Mouse (Mus musculus) limb, embryonic 11.5 days (tissue): ENCODE results near the gene Cops3. TPM values are rescaled to one million over a fixed set of nuclear protein-coding genes. Genes with fewer than 3 reads are reported as not detected.

ENCODE experiments used
- ATAC-seq: fragments of 200-750 bp; cut with Nextera tagmentation; 2 replicates; pipeline ENCODE4 v1.8.0; 2017; ENCODE audit warnings: low read depth; ENCODE audit not compliant: insufficient number of reproducible peaks, low FRiP score, low TSS enrichment
- DNase-seq: peaks from one replicate; pipeline ENCODE4 v3.0.0-alpha.2; 2015; ENCODE audit warnings: low spot score
- H3K27ac ChIP-seq: fragments of 300-500 bp; sonication (generic); replicated peaks from 2 replicates; pipeline ENCODE4 v1.5.1; 2014; ENCODE audit warnings: low read depth, mild to moderate bottlenecking, low read length
- H3K27me3 ChIP-seq: fragments of 300-500 bp; sonication (generic); 2 replicates; pipeline ENCODE4 v1.6.1; 2014; ENCODE audit warnings: mild to moderate bottlenecking, low read length, mixed read lengths; ENCODE audit not compliant: control insufficient read depth, insufficient read depth
- H3K36me3 ChIP-seq: fragments of 300-500 bp; sonication (generic); 2 replicates; pipeline ENCODE4 v1.6.1; 2014; ENCODE audit warnings: mild to moderate bottlenecking, low read length, moderate library complexity, mixed read lengths; ENCODE audit not compliant: control insufficient read depth, insufficient read depth
- H3K4me1 ChIP-seq: fragments of 300-500 bp; sonication (generic); 2 replicates; pipeline ENCODE4 v1.6.1; 2014; ENCODE audit warnings: low read length, mixed read lengths; ENCODE audit not compliant: control insufficient read depth, insufficient read depth
- H3K4me2 ChIP-seq: fragments of 300-500 bp; sonication (generic); 2 replicates; pipeline ENCODE4 v1.6.1; 2014; ENCODE audit warnings: low read depth, mild to moderate bottlenecking, moderate library complexity; ENCODE audit not compliant: severe bottlenecking
- H3K4me3 ChIP-seq: fragments of 300-500 bp; sonication (generic); 2 replicates; pipeline ENCODE4 v1.5.1; 2014; ENCODE audit warnings: low read depth, low read length
- H3K9ac ChIP-seq: fragments of 300-500 bp; sonication (generic); 2 replicates; pipeline ENCODE4 v1.6.1; 2014; ENCODE audit warnings: mild to moderate bottlenecking, low read length
- H3K9me3 ChIP-seq: fragments of 300-500 bp; sonication (generic); 2 replicates; pipeline ENCODE4 v1.6.1; 2016; ENCODE audit warnings: low read length; ENCODE audit not compliant: control insufficient read depth
- WGBS: fragments of 180-500 bp; shearing (Covaris S2); extraction: QIAGEN DNeasy Blood & Tissue Kit; methylation state at CpG from one replicate; pipeline ENCODE4 v1.1.7; 2014; 5-methylcytosine and 5-hydroxymethylcytosine counted together
- polyA plus RNA-seq: library from polyadenylated mRNA; unstranded; fragments of >200 nt; fragmentation: Nextera tagmentation; extraction: Ambion mirVana; gene quantifications from 2 replicates; pipeline ENCODE4 v1.2.1, GENCODE M21; 2014

The Cops3 gene
- 244 and 250 TPM in 2 replicates for polyA plus RNA-seq

DNA sequence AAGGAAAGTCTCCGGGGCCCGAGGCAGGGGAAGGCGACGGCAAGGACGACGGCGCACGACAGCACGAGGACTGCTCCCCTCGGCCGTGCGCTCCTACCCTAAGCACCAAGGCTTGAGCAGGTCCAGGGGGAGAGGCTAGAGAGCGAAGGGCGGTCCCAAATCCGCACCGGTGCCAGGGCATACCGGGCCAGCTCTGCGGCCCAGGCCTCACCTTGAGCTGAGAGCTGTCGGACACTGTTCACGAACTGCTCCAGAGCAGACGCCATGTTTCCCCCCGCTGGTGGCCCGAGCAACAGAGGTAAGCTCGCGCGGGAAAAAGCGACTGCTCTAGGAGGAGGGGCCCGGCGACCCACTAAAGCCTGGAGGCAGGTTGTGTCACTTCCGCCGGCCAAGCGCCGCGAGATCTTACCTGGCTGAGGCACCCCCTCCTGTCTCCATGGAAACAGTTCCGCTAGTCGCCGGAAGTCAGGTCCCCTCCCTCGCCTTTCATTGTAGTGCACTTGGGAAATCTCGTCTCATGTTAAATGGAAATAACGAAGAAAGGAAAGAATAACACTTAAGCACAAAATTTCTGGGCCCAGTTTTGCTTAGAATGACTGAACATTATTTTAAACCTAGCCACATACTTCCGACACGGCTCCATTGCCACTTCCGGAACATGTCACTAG is at the start of gene Cops3:
Gene Cops3 (minus strand): TSS at position 380 of the 668 bp plus-strand sequence.
- ATAC-seq, result peak; percentile 93
- peaks cover 2% of the 10 kb centered on the region; the same call in 1 of the 2 replicates for H3K36me3 ChIP-seq
- under 1% methylated on average over 43 of the region's 43 CpGs for WGBS

DNA sequence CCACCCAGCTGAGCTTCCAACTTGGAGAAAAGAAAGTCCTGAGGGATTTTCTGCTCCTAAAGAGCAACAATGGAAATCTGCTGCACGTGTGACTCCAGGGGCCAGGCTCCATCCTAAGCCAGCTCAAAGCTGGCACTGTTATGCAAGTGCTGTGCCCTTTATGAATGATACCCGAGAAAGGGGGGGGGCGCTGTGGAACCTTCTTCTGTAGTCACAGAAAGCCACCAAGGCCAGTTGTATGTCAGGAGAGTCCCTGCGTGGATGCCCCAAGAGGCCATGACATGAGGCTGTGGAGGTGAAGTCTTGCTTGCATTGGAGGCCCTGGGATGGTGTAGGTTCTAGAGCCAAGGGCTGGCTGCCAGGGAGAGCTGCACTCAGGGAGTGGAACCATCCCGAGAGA is 48.5 kb upstream of the Cops3 start:
- no peaks in the 10 kb centered on the region for H3K4me1 ChIP-seq
- no peak overlapping the region for H3K4me2 ChIP-seq
- no peaks in the 10 kb centered on the region for H3K36me3 ChIP-seq
- no peak for DNase-seq
- H3K4me3 ChIP-seq, result no peak overlapping the region
- WGBS, result 81% methylated on average over 5 of the region's 5 CpGs
- H3K9ac ChIP-seq, result no peak overlapping the region
- no peaks in the 10 kb centered on the region for H3K27me3 ChIP-seq
- H3K9me3 ChIP-seq, result no peaks in the 10 kb centered on the region
- no peak overlapping the region for H3K27ac ChIP-seq
- ATAC-seq, result no peak

More for the DNA sequence above, at the start of gene Cops3:
- no peaks in the 10 kb centered on the region for H3K27me3 ChIP-seq
- H3K4me1 ChIP-seq, result peaks cover 9% of the 10 kb centered on the region
- peak within 1 kb of the TSS; percentile 99 for H3K4me3 ChIP-seq
- peak within 1 kb of the TSS; percentile 94 for H3K27ac ChIP-seq
- H3K9me3 ChIP-seq, result no peaks in the 10 kb centered on the region
- peak; percentile 97 for DNase-seq
- H3K9ac ChIP-seq, result peak within 1 kb of the TSS; percentile 95
- peak within 1 kb of the TSS; percentile 69 for H3K4me2 ChIP-seq

DNA sequence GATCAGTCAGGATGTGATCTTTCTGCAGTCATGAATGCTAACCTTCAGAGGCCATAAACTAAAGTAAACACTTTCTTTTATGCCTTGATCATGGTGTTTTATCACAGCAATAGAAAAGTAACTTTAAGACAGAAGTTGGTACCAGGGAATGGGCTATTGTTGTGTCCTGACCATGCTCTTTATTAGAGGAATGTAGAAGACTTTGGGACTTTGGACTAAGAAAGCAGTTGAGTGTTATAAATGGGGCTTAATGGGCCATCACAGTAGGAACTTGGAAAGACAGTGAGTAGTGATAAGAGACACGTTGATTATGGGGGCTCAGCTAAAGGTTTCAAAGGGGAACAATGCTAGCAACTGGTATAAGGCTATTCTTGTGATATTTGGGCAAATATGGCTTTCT is 47.3 kb upstream of the Cops3 start:
- no peaks in the 10 kb centered on the region for H3K27me3 ChIP-seq
- H3K4me2 ChIP-seq, result no peak overlapping the region
- H3K27ac ChIP-seq, result no peak overlapping the region
- no peak overlapping the region for H3K4me3 ChIP-seq
- no peaks in the 10 kb centered on the region for H3K9me3 ChIP-seq
- no peak overlapping the region for H3K9ac ChIP-seq
- WGBS, result 86% methylated on average over 1 of the region's 1 CpGs
- H3K4me1 ChIP-seq, result no peaks in the 10 kb centered on the region
- H3K36me3 ChIP-seq, result no peaks in the 10 kb centered on the region
- no peak for DNase-seq
- no peak for ATAC-seq

DNA sequence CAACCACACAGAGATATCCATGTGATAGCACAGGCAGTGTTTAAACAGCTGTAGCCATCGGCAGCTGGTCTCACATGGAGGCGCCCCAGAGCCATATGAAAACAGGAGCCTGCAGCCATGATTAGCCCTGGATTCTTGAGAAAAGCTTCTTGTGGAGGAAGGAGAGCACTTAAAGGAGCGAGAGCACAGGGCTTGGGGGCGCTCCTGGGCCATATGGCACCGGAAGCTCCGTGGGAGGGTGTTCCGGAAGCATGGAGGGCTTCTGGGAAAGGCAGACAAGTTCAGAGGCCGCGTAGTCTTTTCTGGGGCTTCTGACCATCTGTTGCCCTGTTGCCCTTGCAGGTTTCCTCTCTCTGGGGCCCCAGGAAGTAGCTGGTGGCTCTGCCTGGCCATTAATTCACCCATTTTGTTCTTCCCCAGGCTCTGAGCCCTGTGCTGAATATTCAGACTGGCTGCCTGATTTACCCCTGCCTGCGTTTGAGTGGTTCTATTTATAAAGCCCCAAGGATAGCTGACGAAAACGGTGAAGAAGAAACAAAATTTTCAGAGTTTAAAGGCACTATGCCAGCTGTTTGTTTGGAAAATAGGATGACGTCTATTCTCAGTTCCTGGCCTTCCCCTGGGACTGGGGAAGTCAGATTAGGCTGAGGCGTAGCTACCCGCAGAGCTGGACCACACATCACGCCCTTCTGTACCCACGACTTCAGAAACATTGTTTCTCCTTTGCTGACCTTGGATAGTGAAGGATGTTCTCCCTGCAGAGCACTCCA is 45.8 kb upstream of the Cops3 start:
- no peaks in the 10 kb centered on the region for H3K27me3 ChIP-seq
- WGBS, result 71% methylated on average over 17 of the region's 17 CpGs
- H3K4me1 ChIP-seq, result no peaks in the 10 kb centered on the region
- H3K9me3 ChIP-seq, result no peaks in the 10 kb centered on the region
- H3K36me3 ChIP-seq, result no peaks in the 10 kb centered on the region
- no peak overlapping the region for H3K27ac ChIP-seq
- ATAC-seq, result no peak
- H3K4me3 ChIP-seq, result no peak overlapping the region
- H3K9ac ChIP-seq, result no peak overlapping the region
- peak; percentile 31 for DNase-seq
- no peak overlapping the region for H3K4me2 ChIP-seq

- Histone ChIP-seq H3K9me3 (no peaks in the 10 kb centered on the region), H3K27ac (no peak overlapping the region), H3K4me2 (no peak overlapping the region), H3K9ac (peak overlapping the region; percentile 31), H3K4me3 (no peak overlapping the region), H3K27me3 (no peaks in the 10 kb centered on the region), H3K36me3 (0 out of 2 replicates have a peak, but pooled peaks cover 3% of the 10 kb centered on the region), H3K4me1 (no peaks in the 10 kb centered on the region)
- WGBS, result 31% methylated on average over 2 of the region's 2 CpGs
- DNase-seq, result peak; percentile 88
- 0 out of 2 replicates have a peak, but pooled peaks have one; percentile 47 for ATAC-seq
These were observed 40.4 kb upstream of the Cops3 start for GRCm38 (mm10) chr11:59880031-59880430.

DNA sequence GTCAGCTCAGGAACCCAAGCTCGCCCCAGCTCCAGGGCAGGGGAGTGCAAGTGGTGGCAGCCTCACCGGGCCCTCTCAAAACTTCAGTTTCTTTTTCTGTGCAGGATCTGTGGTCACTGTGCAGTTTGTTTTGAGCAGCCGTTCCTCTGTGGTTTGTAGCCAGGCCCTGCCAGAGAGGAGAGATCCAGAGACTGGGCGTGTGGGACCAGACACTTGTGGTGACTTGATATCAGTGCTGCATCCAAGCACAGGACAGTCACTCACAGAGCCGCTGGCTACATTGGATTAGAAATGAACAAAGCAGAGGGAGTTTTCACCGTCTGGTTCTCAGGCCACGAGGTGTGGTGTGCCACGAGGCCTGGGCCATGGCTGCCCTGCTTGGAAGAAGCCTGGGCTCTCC is 32.5 kb upstream of the Cops3 start:
- Histone ChIP-seq H3K27ac (no peak overlapping the region), H3K4me1 (no peaks in the 10 kb centered on the region), H3K36me3 (0 out of 2 replicates have a peak, but pooled peaks cover 3% of the 10 kb centered on the region), H3K4me2 (no peak overlapping the region), H3K9me3 (no peaks in the 10 kb centered on the region), H3K9ac (no peak overlapping the region), H3K27me3 (no peaks in the 10 kb centered on the region), H3K4me3 (no peak overlapping the region)
- 84% methylated on average over 8 of the region's 8 CpGs for WGBS
- DNase-seq (no peak), ATAC-seq (no peak)

- DNase-seq, result no peak
- ATAC-seq, result no peak
- Histone ChIP-seq H3K9ac (no peak overlapping the region), H3K9me3 (no peaks in the 10 kb centered on the region), H3K27ac (no peak overlapping the region), H3K4me2 (no peak overlapping the region), H3K27me3 (no peaks in the 10 kb centered on the region), H3K4me3 (no peak overlapping the region), H3K36me3 (no peaks in the 10 kb centered on the region), H3K4me1 (no peaks in the 10 kb centered on the region)
- WGBS, result 86% methylated on average over 6 of the region's 6 CpGs
These were observed 24.7 kb upstream of the Cops3 start for GRCm38 (mm10) chr11:59864316-59864715.

DNA sequence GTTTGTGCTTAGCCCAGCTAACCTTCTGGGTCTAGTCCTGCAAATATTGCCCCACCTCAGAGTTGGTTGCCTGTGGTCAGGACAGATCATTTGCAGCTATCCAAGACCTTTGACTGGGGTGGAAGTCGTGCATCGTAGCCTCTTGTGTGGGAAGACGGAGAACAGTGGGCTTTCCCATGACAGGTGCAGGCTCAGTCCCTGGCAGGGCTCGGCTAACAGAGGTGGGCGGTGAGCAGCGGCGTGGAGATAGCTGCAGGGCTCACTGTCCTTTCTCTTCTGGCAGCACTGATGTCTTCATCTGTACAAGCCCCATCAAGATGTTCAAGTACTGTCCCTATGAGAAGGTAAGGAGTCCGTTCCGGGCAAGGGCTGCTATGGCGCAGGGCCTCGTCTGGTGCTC is 20.8 kb upstream of the Cops3 start:
- no peak for DNase-seq
- no peak overlapping the region for H3K4me2 ChIP-seq
- no peak overlapping the region for H3K4me3 ChIP-seq
- H3K27me3 ChIP-seq, result no peaks in the 10 kb centered on the region
- no peak overlapping the region for H3K27ac ChIP-seq
- H3K36me3 ChIP-seq, result 0 out of 2 replicates have a peak, but pooled peaks cover 2% of the 10 kb centered on the region
- no peaks in the 10 kb centered on the region for H3K9me3 ChIP-seq
- no peak overlapping the region for H3K9ac ChIP-seq
- ATAC-seq, result no peak
- H3K4me1 ChIP-seq, result no peaks in the 10 kb centered on the region
- WGBS, result 87% methylated on average over 11 of the region's 11 CpGs
